Mouse (Mus musculus): ENCODE measurements at regions not wholly inside any gene's neighbourhood (a gene's known extent, or its start where the extent isn't known, plus 50 kb on each side); places are given as distances from the start of the nearest gene placed in this dataset.

GRCm38 (mm10) chr5:24237201-24237600, 72.4 kb downstream of the Nupl2 start:
- ATAC-seq: no peak

GRCm38 (mm10) chr5:24239006-24239405, 74.2 kb downstream of the Nupl2 start:
- no peak for ATAC-seq

- ATAC-seq: no peak
Measured at GRCm38 (mm10) chr5:24244211-24244610, 79.4 kb downstream of the Nupl2 start.

GRCm38 (mm10) chr5:24255421-24255820, 90.7 kb downstream of the Nupl2 start:
- ATAC-seq: no peak

GRCm38 (mm10) chr5:24261098-24261497, 90.3 kb downstream of the Kcnh2 start:
- ATAC-seq: peak; percentile 91

- no peak for ATAC-seq
Measured at GRCm38 (mm10) chr5:24262146-24262545, 89.3 kb downstream of the Kcnh2 start.

GRCm38 (mm10) chr5:24264151-24264550, 87.3 kb downstream of the Kcnh2 start:
- no peak for ATAC-seq

- ATAC-seq: no peak
Measured at GRCm38 (mm10) chr5:24265431-24265830, 86.0 kb downstream of the Kcnh2 start.

GRCm38 (mm10) chr5:24266344-24267295, 84.8 kb downstream of the Kcnh2 start:
- ATAC-seq: peak; percentile 93

Measured in inflammation-experienced regulatory T-cells, adult 6 months (primary cell).